Mouse (Mus musculus) kidney, postnatal 14 days (tissue): ENCODE data around the gene Olfr1417.

ENCODE experiments used
- DNase-seq: peaks from one replicate; pipeline ENCODE4 v3.0.0; 2022; ENCODE audit warnings: mixed read lengths

Gene Olfr1417

DNA sequence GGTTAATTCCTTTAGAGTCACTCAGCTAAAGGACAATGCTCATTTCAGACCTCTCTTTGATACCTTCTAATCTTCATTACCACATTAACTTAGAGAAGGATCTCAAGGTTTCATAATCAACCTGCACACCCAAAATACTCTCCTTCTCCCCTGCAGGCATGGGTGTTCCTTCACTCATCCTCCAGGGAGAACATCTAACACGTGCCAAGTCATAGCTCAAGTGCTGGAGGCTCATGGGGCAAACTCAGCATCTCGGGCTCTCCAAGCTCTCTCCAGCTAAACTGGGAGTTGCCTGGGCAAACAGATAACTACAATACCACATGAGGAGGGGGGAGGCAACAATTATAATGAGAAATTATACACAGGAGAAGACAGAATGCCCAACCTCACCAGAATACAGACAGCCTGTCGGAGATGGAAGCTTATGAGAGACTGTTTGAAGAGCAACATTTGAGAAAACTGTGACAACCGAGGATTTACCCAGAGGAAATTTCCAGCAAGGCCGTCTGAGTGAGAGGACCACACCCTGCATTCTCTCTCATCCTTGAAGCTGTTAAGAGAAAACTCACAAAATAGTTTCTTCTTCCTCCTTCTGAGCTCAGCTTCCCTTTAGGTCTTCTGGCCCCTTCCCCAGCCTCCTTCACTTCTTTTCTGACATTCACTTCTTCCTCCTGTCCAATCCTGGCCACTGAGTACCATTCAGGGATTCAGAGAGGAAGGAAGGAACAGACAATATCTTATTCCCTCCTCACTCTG, 28.8 kb downstream of the Olfr1417 start:
- no peak for DNase-seq

DNA sequence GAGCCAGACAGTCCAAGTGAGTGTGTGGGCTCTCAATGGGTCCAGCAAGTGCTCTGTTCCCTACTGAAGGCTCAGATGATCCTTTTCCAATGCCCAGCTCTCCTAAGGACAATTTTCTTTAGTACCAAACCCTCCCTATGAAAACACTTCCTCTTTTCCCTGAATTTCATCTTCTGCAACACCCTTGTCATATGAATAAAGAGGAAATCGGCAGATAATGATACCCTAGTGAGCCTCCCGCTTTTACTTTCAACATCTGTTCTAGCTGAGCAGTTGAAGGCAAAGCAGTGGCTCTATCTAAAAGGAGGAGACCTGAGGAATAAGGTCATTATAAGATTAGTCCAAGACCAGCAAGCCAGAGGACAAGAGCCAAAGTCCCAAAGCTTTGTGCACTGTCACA, 30.6 kb downstream of the Olfr1417 start:
- no peak for DNase-seq

DNA sequence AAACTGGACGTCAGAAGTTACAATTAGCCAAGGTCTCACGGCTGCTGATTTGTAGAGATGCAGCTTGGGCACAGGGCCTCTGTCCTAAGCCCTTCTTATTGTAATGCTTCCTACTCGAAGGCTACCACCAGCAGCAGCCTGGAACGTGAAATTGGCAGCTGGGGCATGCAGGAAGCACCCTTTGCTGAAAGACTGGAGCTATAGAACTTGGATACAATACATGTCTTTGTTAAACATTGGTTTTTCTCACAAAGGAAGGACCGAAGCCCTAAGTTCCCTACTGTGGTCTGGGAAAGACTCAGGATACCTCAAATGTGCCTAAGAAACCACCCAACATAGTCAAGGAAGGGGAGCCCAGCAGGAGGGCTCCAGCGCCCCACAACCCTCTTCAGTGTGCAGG, 31.2 kb downstream of the Olfr1417 start:
- DNase-seq, result no peak

DNA sequence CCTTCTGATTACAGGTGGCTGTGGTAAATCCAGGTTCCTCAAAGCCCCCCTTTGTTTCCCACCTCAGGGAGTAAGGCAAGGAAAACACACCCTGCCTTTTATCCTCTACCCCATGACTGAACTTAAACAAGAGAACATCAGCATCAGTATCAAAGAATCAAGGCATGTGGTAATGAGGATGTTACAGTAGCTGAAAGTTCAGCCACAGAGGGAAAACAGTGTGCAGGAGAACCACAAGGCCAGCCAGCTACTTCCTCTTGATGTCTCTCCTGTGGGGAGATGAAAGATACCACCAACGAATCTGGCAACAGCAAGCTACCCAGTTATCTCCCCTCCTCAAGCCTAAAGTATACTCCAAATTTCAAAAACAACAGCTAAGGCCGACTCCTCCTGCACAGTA, 31.8 kb downstream of the Olfr1417 start:
- no peak for DNase-seq

DNA sequence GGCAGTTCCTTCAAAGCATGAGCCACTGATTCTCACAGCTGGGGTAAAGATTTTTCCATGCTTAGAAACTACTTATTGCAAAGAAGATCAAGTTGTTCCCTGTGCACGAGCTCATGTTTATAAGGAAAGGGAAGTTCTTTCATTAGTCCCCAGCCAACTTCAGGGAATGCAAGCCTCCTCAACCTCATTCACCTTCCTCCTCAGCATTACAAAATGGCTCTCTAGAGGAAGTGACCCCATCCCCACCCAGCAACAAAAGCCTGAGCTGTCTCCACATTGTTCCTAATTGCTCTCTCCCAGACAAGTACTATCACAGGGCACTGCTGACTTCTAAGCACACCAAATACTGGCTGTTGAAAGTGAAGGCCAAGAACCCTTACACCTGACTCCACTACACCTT, 34.6 kb downstream of the Olfr1417 start:
- no peak for DNase-seq

DNA sequence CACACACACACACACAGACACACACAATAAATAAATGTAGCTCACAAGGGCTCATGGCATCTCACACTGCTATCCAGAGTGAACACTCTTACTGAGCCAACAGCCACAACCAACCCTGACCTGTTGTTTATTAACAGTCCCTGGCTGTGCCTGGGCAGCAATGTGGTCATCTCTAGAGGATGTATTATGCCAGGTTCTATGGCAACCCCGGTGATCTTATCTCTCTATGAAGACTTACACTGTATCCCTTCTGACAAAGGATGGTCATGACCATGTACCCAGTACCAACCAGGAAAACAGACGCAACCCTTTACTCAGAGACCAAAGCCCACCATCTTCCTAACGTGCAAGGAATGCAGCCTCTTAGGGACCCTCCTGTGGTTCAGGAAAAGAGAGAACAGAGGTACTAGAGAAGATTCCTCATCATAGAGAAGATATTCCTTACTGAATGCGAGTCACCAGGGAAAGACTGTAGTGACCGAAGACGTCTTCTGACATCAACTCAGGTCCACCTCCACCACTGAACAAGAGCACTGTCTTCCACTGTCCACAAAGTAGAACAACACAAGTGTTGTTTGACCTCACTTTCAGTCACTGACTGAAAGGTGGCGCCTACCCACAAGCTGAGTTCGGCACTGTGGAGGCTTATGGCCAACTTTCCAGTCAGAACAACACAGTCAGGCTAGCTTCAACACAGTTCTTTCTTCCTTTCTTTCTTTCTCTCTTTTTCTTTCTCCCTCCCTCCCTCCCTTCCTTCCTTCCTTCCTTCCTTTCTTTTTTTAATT, 38.3 kb downstream of the Olfr1417 start:
- DNase-seq, result no peak

DNA sequence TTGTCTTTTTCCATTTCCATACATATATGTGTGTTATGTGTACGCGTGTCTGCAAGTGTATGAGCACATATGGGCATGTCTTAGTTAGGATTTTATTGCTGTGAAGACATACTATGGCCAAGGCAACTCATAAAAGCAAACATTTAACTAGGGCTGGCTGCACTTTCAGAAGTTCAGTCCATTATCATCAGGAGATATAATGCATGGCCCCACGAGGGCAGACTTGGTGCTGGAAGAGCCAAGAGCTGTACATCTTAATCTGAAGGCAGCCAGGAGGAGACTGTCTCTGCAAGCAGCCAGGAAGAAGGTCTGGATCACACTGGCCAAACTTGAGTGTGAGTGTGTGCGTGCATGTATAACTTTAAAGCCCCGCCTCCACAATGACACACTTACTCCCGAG, 44.6 kb downstream of the Olfr1417 start:
- no peak for DNase-seq

DNA sequence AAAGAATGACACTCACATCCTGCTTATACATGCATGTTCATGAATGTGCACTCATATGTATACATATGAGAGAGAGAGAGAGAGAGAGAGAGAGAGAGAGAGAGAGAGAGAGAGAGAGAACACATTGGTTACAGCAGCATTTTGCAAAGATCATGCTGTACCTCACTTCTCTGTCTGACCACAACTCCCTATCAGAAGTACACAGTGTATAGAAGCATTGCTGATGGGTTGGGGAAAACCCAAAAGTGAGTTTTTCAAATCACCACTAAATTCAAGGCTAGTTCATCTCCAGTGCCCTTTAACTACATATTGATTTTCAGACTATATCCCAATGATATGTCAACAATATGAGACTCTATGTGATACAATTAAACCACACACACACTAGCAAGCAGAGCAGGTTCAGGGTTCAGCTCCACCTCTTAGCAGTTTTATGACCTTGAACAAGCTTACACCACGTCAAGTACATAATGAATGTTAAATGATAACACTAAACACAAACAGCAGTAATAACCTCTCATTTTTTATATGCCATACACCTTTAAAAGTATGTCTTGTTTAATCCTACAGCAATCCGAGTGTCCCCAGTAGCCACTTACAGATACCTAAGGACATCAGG, 45.2 kb downstream of the Olfr1417 start:
- DNase-seq, result no peak

DNA sequence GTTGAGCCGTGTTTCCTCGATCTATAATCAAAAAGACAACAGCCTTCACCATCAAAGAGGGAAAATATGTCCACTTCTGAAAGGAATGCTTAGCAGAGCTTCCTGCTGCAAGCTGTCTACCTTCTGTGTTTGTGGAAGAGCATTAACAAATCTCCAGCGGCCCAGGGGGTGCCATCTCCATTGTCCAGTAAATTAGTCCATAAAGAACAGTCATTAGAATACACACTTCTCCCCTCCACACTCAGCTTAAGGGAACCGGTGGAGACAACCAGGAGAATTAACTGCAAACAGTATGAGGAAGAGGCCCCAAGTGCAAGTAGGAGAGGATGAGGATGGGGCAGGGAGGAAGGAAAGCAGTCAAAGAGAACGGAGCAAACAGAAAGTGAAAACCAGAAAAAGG, 47.2 kb downstream of the Olfr1417 start:
- DNase-seq, result no peak

DNA sequence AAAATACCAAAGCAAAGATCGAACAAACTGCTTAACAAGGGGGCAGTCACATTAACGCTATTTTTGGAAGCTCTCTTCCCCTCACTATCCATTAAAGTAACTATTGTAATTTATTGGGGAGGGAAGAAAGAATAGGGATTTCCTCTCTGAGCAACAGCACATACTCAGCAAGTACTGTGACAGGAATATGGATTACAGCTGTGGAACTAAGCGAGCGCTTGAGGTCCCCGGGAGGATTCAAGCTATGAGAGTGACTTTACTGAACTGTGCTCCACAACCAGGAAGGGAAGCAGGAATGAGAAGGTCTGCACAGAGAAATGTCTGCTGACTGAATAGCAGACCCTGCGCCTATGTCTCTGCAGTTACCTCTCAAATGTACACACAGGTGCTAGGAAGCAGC, 50.1 kb downstream of the Olfr1417 start:
- DNase-seq, result peak; percentile 8

DNA sequence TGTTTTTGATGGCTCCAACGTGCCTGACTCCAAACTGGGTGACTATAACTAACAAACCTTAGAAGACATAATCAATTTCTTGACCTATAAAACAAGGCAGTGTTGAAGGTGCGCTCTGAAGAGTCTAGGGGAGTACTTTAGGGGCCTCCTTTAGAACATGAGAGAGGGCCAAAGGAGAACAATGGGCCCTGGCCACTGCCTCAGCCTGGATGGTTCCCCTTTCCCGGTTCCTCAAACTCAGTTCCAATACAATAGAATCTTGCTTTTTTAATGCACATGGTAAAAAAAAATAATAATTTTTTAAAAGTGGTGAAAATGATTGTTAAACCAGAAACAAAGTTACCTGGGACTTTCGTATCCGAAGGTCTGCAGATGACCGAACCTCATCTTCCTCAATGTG, 51.2 kb downstream of the Olfr1417 start:
- DNase-seq, result no peak

DNA sequence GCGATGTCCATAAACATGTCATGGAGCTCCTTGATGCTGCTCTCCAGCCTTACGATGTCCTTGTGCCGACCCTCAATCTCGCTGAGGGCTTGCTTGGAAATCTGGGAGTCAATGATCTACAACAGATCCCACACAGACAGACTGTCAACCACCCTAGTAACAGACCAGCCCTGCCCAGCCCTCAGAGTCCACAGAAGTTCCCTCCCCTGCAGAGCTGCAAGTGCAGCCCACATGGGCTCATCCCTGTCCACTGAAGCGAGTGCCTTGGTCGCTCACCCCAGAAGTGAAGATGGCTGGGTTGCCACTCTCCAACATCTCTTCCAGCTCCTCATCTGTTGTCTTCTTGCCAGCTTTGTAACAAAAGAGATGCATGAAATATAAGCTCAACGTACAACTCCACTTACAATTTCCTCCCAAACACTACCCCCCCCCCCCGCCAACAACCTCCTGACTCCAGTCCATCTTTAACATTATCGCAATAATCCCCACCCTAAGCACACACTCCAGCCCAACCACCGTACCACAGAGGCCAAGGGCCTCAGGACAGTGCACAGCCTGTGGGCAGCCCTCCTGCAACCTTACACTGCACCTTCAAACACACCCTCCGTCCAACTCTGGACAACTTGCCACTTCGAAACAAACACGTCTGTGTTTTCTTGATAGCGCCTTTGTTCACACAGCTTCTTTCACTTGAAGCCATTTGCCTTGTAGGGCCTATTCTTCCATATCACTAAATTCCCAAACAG, 53.4 kb downstream of the Olfr1417 start:
- DNase-seq, result no peak

DNA sequence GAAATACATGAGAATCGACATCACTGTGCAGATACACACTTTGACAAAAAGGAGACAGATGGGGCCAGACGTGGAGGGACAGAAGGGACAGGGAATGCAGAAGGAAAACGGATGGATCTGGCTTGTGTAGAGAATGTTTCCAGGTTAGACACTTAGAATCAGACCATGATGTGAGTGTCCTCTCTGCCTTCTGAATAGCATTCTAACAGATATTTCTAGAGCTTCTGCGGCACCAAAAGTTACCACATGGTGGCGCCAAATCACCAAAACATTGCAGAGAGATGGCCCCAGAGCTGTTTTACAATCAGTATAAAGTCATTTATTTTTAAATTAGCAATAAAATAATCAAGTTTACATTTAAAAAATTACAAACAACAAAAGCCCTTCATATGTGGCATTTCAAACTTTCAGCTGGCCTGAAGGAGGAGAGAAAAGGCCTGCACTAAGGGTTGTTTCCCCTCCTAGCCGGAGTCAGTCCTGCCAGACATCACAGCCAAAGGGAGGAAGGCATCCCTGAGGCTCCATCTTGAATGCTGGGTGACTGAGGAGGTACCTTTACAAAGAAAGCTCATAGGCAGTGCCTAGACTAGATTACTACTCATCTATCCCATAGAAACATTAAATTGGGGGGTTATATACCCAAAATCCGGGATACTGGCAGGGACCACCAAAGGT, 61.7 kb downstream of the Olfr1417 start:
- peak; percentile 70 for DNase-seq
